Mouse (Mus musculus) adrenal gland, postnatal 36 days (tissue): ENCODE measurements at regions not wholly inside any gene's neighbourhood (a gene's known extent, or its start where the extent isn't known, plus 50 kb on each side); places are given as distances from the start of the nearest gene placed in this dataset.
"Not testable (repeated sequence)": the region's sequence is repeated elsewhere in the genome, so short reads cannot be mapped to it uniquely, and the experiment has no call there.

Experiments used
- DNase-seq, 2 experiments: peaks; one replicate each; pipeline ENCODE4 v3.0.0; 2021; ENCODE audit warnings: mixed read lengths in 1 of 2

DNA sequence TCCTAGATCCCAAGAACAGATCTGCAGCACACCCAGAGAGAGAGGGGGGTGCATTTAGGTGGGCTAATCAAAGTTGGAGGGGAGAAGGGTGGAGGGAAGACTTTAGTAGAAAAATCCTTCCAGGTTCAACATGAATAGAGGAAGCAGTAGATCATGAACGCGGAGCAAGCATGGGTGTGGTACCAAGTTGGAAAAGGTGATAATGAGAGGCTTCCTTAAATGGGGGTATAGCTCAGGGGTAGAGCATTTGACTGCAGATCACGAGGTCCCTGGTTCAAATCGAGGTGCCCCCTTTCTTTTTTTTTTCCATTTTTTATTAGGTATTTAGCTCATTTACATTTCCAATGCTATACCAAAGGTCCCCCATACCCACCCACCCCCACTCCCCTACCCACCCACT is 54.0 kb upstream of the Krba1 start:
- DNase-seq, result not testable (repeated sequence)

DNA sequence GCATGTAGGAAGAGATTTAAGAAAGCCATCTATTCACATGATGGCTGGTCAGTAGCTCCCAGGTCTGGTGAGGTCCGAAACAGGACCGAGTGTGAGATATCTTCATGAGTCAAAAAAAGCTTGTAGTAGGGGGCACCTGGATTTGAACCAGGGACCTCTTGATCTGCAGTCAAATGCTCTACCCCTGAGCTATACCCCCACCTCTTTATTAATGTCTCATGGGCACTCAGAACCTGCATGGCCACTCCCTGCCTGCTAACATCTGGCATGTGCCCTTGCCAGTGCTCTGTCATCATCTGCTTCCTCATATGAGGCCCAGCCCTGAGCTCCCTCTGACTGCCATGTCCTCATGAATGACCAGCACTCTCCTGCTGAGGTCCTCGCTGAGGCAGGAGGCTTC is 58.4 kb upstream of the Krba1 start:
- DNase-seq, result not testable (repeated sequence)

DNA sequence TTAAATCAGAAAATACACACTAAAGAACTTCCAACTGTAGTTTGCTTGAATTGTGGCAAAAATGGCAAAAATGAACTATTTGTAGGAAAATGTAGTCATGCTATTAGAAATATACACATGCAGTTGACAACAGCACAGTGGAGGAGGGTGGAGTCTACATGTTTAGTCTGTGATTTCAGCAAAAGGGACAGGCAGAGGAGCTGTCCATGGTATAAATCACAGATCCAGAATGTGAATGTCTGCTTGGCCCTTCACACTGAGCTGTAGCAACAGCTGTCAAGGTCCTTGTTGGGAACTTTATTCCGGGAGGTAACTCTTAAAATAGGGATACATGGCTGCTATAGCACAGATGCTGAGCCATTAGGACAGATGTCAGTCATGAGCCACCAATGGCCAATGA is 107.4 kb upstream of the Krba1 start:
- no peak for DNase-seq

DNA sequence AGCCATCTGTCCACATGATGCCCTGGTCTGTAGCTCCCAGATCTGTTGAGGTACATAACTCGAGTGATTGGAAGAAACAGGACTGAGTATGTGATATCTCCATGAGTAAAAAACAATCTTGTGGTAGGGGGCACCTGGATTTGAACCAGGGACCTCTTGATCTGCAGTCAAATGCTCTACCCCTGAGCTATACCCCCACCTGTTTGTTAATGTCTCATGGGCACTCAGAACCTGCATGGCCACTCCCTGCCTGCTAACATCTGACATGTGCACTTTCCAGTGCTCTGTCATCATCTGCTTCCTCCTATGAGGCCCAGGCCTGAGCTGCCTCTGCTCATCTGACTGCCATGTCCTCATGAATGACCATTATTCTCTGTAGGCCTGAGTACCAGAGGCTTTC is 115.7 kb upstream of the Krba1 start:
- not testable (repeated sequence) for DNase-seq

DNA sequence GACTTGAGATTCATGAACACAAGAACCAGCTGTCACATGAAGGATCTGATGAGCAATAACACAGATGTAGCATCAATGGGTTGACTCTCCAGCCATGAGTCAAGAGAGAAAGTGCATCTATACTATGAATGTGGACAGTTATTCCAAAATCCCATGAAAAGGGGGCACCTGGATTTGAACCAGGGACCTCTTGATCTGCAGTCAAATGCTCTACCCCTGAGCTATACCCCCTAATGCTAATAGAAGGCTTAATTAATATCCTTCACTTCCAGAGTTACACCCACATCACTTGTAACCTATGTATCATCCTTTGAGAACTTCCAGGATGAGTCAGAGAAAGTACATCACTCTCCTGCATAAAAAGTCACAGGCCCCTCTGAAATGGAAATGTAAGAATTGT is 133.8 kb upstream of the Krba1 start:
- DNase-seq, result not testable (repeated sequence)

DNA sequence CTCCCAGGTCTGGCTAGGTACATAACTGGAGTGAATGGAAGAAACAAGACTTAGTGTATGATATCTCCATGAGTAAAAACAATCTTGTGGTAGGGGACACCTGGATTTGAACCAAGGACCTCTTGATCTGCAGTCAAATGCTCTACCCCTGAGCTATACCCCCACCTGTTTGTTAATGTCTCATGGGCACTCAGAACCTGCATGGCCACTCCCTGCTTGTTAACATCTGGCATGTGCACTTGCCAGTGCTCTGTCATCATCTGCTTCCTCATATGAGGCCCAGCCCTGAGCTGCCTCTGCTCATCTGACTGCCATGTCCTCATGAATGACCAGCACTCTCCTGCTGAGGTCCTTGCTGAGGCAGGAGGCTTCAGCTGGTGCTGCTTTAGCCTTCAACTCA is 142.4 kb upstream of the Krba1 start:
- not testable (repeated sequence) for DNase-seq

DNA sequence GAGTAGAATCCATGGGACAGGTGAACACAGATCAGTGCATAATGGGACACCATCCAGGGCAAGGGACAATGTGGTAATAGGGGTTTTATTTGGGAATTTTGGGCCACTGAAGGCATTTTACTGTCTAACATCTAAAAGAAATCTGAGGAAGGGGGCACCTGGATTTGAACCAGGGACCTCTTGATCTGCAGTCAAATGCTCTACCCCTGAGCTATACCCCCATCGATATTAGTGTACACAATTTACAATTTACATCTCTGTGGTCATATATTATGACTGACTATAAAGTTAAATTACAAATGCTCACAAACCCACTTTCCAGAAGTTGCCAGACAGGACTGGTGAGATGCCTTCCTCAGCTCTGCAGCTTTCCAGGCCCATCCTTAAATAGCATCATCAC is 143.4 kb upstream of the Krba1 start:
- no peak for DNase-seq

DNA sequence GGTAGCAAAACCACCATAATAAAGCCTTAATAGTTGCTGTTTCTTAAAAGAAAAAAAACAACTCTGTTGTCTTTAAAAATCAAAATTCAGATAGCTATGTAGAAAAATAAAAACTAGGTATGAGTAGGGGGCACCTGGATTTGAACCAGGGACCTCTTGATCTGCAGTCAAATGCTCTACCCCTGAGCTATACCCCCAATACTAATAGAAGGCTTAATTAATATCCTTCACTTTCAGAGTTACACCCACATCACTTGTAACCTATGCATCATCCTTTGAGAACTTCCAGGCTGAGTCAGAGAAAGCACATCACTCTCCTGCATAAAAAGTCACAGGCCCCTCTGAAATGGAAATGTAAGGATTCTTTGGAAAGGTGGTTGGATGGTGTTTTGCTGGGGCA is 151.2 kb upstream of the Krba1 start:
- not testable (repeated sequence) for DNase-seq

DNA sequence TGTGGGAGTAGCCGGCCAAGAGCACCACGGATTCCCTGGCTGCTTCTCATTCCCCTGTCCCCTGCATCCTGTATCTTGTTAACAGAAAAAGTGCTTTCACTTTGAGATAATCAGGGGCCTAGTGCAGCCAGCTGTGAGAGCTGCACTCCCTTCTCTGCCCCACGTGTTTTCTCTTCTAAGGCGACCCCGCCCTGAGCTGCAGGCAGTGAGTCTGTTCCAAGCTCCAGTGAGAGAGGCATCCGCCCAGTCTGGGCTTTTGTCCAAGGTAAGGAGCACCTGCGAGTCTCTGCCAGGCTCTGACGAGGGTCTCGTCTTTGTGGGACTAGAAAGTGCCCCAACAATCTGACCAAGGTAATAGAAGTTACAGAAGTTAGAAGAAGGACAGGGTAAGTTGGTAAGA is 141.0 kb upstream of the Zfp746 start:
- peak; percentile 8 to 32 for DNase-seq

DNA sequence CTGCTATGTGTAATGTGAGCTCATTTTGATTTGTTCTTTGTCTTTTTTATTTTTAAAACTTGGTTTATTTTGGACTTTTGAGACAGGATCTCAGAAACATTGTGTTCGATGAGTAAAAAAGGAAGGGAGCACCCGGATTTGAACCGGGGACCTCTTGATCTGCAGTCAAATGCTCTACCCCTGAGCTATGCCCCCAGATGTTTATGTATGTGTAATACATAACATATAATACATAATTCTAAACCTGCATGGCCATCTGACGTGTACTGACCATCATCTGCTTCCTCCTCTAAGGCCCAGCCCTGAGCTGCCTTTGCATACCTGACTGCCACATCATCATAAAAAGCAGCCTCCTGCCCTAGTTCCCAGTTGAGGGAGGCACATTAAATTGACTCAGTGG is 137.8 kb upstream of the Zfp746 start:
- no peak for DNase-seq

DNA sequence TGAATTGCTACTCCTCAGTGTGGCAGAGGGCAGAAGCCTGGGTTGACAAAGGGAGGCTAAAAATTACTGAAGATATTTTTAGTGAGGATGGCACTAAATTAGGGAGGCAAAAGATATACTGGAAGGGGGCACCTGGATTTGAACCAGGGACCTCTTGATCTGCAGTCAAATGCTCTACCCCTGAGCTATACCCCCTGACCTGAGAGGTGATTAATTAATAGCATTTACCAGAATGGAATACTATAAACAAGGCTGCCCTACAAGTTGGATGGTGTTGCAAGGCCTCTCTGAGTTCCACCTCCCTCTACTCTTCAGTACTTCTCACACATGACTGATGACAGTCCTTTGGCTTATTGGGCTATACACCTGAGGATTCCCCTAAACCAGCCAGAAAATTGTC is 136.6 kb upstream of the Zfp746 start:
- no peak for DNase-seq

DNA sequence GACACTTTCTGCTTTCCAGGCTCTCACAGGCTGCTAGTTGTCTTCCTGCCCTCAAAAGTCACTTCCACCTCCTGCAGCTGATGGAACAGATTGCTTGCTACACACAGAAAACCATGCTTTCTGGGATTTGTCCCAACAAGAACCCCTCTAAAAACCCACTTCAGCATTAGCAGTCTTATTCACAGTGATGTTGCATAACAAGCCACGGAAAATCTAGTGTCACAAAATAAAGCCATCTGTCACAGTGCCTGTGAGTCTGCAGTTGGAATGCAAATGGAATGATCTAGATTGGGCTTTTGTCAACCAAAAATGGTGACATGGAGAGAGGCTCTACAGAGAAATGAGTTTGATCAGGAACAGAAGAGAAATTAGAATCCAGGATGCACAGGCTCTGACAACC is 135.4 kb upstream of the Zfp746 start:
- DNase-seq, result not testable (repeated sequence)

DNA sequence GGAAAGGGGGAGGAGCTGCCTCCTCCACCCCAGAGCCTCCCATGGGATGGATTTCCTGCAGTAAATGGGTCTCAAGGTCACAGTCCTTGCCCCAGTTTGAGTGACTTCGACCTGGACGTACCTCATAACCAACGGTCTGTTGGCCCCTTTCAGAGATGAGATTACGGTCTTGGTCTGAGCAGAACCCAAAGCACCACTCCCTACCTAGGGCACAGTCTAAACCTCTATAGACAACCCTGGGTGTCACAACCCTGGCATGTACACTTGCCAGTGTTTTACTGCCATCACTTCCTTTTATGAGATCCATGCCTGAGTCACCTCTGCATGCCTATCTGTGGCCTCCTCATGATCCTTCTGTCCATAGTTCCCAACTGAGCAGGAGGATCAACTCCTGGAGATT is 128.8 kb upstream of the Zfp746 start:
- no peak for DNase-seq

DNA sequence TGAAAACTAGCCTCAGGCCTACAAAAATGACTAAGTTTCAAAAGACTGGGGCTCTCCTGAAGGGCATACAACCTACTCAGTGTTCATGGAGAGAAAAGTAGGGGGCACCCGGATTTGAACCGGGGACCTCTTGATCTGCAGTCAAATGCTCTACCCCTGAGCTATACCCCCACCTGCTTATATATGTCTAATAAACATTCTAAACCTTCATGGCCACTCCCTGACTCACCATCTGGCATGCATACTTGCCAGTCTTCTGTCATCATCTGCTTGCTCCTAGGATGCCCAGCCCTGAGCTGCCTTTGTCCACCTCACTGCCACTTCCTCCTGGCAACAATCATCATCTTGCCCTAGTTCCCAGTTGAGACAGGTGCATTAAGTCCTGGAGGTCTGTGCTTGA is 123.3 kb upstream of the Zfp746 start:
- no peak for DNase-seq

DNA sequence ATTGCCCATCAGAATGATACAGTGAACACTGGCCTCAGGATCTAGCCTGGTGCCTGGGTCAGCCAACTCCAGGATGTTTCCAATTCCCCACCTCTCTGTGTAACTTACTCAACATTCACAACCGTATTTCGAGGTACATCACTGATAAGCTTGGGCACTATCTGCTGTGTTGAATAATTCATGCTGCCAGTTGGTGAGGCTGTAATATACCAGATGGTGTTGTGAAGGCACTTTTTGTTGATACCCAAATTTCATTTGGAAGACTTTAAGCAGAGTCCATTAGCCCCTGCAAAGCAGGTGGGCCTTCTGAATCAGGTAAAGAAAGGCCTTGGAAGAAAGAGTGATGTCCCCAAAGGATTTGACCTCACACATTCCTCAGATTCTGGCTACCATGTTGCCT is 122.7 kb upstream of the Zfp746 start:
- no peak for DNase-seq

DNA sequence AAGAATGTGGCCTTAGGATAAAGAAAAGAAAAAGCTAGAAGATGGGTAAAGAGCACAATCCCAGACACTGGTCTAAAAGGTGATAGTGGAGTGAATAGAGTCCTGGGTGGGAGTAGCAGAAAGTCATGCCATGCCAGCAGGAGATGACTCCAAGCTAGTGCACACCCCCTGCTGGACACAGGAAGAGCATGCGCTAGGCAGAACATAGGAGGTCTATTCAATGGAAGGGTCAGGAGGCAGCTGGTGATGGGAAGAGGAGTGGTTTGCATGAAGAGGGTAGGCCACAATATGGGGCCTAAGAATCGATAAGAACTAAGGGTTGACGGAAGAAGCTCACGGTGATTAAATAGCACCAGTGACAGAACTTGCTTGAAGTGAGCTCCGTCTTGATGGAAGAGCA is 119.3 kb upstream of the Zfp746 start:
- DNase-seq, result no peak

DNA sequence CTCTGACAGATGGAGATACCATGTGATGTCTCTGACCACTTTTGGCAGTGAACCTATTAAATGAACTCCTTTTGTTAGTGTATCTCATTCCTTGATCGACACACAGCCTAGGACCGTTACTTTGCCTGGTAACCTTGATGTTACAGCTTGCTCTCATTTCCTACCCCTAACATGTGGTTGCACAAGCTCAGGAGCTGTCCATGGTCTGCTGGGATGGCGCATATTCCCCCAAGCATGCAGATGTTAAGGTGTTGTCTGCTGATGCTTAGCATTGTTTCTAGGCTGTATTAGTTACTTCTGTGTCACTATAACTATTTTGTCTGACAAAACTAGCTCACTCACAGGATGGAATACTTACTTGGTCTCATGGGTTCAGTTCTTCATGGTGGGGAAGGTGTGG is 113.6 kb upstream of the Zfp746 start:
- DNase-seq, result peak; percentile 33 to 44

DNA sequence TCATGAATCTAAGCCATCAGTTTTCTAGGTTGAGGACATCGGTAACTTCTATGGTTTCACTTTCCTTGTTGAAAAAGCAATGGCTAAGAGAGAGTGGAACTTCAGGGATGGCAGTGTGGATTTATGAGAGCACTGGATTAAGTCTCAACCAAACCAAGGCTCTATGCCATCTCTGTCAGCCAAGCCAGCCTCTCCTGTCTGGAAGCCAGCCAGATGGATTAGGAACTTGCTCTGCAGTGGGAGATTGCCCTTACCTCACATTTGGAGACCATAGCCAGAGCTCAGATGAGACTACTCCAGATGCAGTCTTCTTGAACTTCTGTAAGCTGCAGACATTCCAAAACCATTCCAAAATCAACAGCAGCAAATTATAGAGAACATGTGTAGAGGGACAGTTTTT is 112.4 kb upstream of the Zfp746 start:
- DNase-seq, result no peak

DNA sequence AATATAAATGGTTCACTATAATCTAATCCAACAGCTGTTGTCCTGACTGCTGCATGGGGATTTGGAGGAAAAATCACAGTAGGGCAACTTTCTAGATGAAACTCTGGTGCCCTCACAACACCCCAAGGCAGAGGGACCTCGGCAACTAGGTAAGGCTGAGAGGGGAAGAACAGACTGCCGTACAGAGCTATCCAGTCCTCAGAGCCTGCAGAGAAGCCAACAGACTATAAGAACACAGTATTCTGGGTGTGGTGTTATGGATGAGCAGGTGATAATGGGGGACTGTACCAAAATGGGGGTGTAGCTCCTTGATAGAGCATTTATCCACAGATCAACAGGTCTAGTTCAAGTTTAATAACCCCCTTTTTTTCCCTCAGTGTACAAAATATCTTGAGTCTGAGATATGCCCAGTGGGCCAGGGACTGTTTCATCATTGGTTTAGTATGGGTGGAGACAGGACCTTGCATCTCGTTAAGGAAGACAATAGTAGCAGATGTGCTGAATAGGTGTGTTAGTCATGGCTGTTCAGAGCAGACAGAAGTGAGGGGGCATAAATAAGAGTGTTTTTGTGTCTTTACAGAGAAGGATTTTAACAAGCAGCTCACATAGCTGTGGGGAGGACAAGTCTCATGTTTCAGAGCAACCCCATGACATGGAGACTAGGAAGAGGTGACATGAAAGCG is 111.4 kb upstream of the Zfp746 start:
- DNase-seq, result no peak

DNA sequence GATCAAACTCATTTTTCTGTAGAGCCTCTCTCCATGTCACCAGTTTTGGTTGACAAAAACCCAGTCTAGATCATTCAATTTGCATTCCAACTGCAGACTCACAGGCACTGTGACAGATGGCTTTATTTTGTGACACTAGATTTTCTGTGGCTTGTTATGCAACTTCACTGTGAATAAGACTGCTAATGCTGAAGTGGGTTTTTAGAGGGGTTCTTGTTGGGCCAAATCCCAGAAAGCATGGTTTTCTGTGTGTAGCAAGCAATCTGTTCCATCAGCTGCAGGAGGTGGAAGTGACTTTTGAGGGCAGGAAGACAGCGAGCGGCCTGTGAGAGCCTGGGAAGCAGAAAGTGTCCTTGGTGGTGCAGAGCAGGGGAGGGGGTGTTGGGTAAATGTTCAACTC is 102.0 kb upstream of the Zfp746 start:
- not testable (repeated sequence) for DNase-seq

DNA sequence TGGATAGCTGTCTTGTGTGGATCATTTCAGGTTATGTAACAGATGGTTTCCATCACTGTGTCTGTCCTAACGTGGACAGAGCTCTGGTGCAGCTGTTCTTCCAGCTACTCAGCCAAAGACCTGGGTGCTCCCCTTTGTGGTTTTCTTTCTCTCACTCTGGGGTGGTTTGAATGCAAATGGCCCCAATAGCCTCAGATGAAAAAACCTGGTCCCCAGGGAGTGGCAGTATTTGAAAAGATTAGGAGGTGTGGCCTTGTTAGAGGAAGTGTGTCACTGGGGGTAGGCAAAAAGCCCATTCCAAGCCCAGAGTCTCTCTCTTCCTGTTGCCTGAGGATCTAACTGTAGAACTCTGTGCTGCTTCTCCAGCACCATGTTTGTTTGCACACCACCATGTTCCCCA is 98.9 kb upstream of the Zfp746 start:
- DNase-seq, result no peak

DNA sequence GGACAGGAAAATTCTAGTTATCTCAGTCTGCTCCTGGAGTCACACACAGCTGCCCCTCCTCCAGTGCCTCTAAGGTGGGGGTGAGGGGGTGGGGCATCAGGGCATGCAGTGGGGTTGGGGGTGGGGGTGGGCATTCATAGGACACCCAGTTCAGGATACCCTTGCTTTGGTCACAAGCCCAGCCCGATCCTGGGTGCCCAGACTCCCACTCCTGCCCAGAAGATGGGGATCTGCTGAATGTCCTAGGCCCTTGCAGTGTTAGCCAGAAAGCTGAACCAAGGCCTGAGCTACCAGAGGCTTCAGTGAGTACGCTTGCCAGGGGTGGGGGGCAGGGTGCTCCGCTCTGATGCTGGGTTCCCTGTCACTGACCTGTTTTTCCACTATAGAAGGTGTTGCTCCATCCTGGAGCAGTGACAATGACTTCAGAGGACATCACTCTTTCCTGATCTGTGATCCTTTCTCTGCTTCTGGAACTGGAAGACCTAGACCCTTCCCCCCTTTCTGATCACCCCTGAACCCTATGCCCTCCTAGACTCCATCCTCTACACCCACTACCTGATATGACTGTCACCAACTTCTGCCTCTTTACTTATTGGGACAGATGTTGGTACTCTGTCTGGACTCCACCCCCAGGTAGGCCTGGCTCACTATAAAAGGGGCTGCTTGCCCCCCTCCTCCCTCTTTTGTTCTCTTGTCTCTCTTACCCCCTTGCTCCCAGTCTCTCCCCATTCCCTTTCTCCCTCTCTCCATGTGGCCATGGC is 92.1 kb upstream of the Zfp746 start:
- no peak for DNase-seq

DNA sequence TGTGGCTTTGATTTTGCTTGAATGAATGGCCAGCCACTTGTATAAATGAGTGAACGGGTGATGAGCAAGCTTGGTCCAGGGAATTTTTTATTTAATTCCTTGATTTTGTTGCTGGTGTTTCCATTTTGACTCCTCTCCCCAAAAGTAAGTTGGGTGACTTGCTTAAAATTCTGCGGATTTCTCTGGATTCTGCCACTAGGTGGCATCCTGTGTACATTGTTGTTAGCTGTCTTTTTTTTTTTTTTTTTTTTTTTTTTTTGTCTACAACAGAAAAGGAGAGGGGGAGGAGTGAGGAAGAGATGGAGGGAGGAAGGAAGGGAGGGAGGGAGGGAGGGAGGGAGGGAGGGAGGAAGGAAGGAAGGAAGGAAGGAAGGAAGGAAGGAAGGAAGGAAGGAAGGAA is 91.5 kb upstream of the Zfp746 start:
- peak; percentile 56 to 67 for DNase-seq

DNA sequence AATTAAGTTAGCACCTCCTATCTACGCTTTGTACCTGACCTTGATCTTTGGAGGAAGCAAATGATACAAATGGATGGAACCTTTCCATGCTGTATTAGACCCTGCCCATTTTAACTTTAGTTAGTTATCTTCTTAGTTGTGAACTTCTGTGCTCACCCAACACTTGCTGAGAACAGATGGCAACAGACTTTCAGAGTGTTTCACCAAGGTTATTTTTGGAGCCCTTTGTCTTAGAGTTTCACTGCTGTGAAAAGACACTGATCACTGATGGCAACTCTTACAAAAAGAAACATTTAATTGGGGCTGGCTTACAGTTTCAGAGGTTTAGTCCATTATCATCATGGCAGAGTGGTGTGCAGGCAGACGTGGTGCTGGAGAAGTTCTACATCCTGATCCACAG is 88.8 kb upstream of the Zfp746 start:
- DNase-seq, result no peak
